Mouse (Mus musculus) thymus, postnatal 25 days (tissue): ENCODE measurements around the gene Pdss2.

ENCODE experiments used
- DNase-seq: peaks from one replicate; pipeline ENCODE4 v3.0.0; 2022

Pdss2 gene

GRCm38 (mm10) chr10:43312658-43313417 lies 91.6 kb downstream of the Pdss2 start:
- DNase-seq, result no peak

GRCm38 (mm10) chr10:43315228-43315627 lies 93.9 kb downstream of the Pdss2 start:
- DNase-seq, result no peak

GRCm38 (mm10) chr10:43317327-43317951 lies 96.2 kb downstream of the Pdss2 start:
- DNase-seq, result no peak

- no peak for DNase-seq
These were observed 99.7 kb downstream of the Pdss2 start for GRCm38 (mm10) chr10:43321019-43321418.

GRCm38 (mm10) chr10:43322446-43323178 lies 101.3 kb downstream of the Pdss2 start:
- DNase-seq, result no peak

GRCm38 (mm10) chr10:43323386-43323785 lies 102.1 kb downstream of the Pdss2 start:
- no peak for DNase-seq

GRCm38 (mm10) chr10:43329813-43330212 lies 108.5 kb downstream of the Pdss2 start:
- no peak for DNase-seq

- peak; percentile 27 for DNase-seq
These were observed 109.4 kb downstream of the Pdss2 start for GRCm38 (mm10) chr10:43330691-43331090.

GRCm38 (mm10) chr10:43331931-43332701 lies 110.8 kb downstream of the Pdss2 start:
- no peak for DNase-seq

- DNase-seq, result no peak
These were observed 114.6 kb downstream of the Pdss2 start for GRCm38 (mm10) chr10:43335874-43336273.

GRCm38 (mm10) chr10:43337110-43337509 lies 115.8 kb downstream of the Pdss2 start:
- DNase-seq, result no peak

GRCm38 (mm10) chr10:43339811-43340210 lies 118.5 kb downstream of the Pdss2 start:
- DNase-seq, result no peak

GRCm38 (mm10) chr10:43349718-43350117 lies 128.4 kb downstream of the Pdss2 start:
- no peak for DNase-seq

GRCm38 (mm10) chr10:43357884-43358283 lies 136.6 kb downstream of the Pdss2 start:
- no peak for DNase-seq

GRCm38 (mm10) chr10:43362947-43363346 lies 141.7 kb downstream of the Pdss2 start:
- DNase-seq, result no peak

- no peak for DNase-seq
These were observed 142.2 kb downstream of the Pdss2 start for GRCm38 (mm10) chr10:43363431-43363851.

GRCm38 (mm10) chr10:43365909-43366308 lies 144.6 kb downstream of the Pdss2 start:
- no peak for DNase-seq

GRCm38 (mm10) chr10:43368611-43369010 lies 147.3 kb downstream of the Pdss2 start:
- DNase-seq, result no peak

- peak; percentile 16 for DNase-seq
These were observed 151.0 kb downstream of the Pdss2 start for GRCm38 (mm10) chr10:43372315-43372714.

- DNase-seq, result no peak
These were observed 151.7 kb downstream of the Pdss2 start for GRCm38 (mm10) chr10:43373035-43373434.

- no peak for DNase-seq
These were observed 152.4 kb downstream of the Pdss2 start for GRCm38 (mm10) chr10:43373666-43374065.

GRCm38 (mm10) chr10:43375286-43375685 lies 154.0 kb downstream of the Pdss2 start:
- no peak for DNase-seq

- DNase-seq, result no peak
These were observed 155.5 kb downstream of the Pdss2 start for GRCm38 (mm10) chr10:43376749-43377148.
